Mouse (Mus musculus) forebrain, embryonic 10.5 days (tissue): Measurements from ENCODE around the gene Lamc1. TPM values are rescaled to one million over a fixed set of nuclear protein-coding genes. Genes with fewer than 3 reads are reported as not detected.
A peak's percentile ranks its signal among the peaks of the same experiment; 100 is the strongest.

ENCODE experiments used
- DNase-seq: peaks from one replicate; pipeline ENCODE4 v3.0.0-alpha.2; 2017; ENCODE audit warnings: low spot score; ENCODE audit errors: extremely low spot score
- H3K27ac ChIP-seq: fragments of 300-500 bp; sonication (generic); 2 replicates; pipeline ENCODE4 v1.5.1; 2016; ENCODE audit warnings: mild to moderate bottlenecking
- H3K27me3 ChIP-seq: fragments of 300-500 bp; sonication (generic); 2 replicates; pipeline ENCODE4 v1.6.1; 2016; ENCODE audit warnings: mild to moderate bottlenecking; ENCODE audit not compliant: poor library complexity, severe bottlenecking
- H3K36me3 ChIP-seq: fragments of 300-500 bp; sonication (generic); replicated peaks from 2 replicates; pipeline ENCODE4 v1.6.1; 2016; ENCODE audit warnings: mild to moderate bottlenecking, moderate library complexity
- H3K4me1 ChIP-seq: fragments of 300-500 bp; sonication (generic); 2 replicates; pipeline ENCODE4 v1.6.1; 2016
- H3K4me3 ChIP-seq: fragments of 300-500 bp; sonication (generic); 2 replicates; pipeline ENCODE4 v1.5.1; 2016; ENCODE audit warnings: mild to moderate bottlenecking, moderate library complexity
- H3K9me3 ChIP-seq: fragments of 300-500 bp; sonication (generic); 2 replicates; pipeline ENCODE4 v1.6.1; 2016; ENCODE audit warnings: mild to moderate bottlenecking, moderate library complexity
- WGBS: fragments of 180-500 bp; shearing (Covaris S2); methylation state at CpG from one replicate; pipeline ENCODE4 v1.1.7; 2016; 5-methylcytosine and 5-hydroxymethylcytosine counted together
- polyA plus RNA-seq: library from polyadenylated mRNA; unstranded; fragments of >200 nt; fragmentation: Nextera tagmentation; extraction: Ambion mirVana; gene quantifications from 2 replicates; pipeline ENCODE4 v1.2.1, GENCODE M21; 2016

Gene Lamc1
- polyA plus RNA-seq, 1 experiment from 2014 or later: 23.3 TPM

- H3K36me3 ChIP-seq: no peaks in the 10 kb centered on the region
- H3K9me3 ChIP-seq: no peaks in the 10 kb centered on the region
- H3K4me1 ChIP-seq: peaks cover 36% of the 10 kb centered on the region
- H3K4me3 ChIP-seq: no peak overlapping the region
- DNase-seq: no peak
- no peaks in the 10 kb centered on the region for H3K27me3 ChIP-seq
- H3K27ac ChIP-seq: no peak overlapping the region
- WGBS: 93% methylated on average over 7 of the region's 7 CpGs
Measured at GRCm38 (mm10) chr1:153267730-153268129, 64.9 kb downstream of the Lamc1 start.

- no peak for DNase-seq
- WGBS: 67% methylated on average over 5 of the region's 5 CpGs
- Histone ChIP-seq H3K27ac (no peak overlapping the region), H3K36me3 (peaks cover 7% of the 10 kb centered on the region), H3K4me1 (peaks cover 32% of the 10 kb centered on the region), H3K9me3 (no peaks in the 10 kb centered on the region), H3K4me3 (no peak overlapping the region), H3K27me3 (no peaks in the 10 kb centered on the region)
Measured at GRCm38 (mm10) chr1:153266891-153267290, 65.7 kb downstream of the Lamc1 start.

- peak overlapping the region; percentile 36 for H3K27ac ChIP-seq
- WGBS: 74% methylated on average over 7 of the region's 7 CpGs
- peaks cover 32% of the 10 kb centered on the region for H3K4me1 ChIP-seq
- no peak overlapping the region for H3K4me3 ChIP-seq
- no peak for DNase-seq
- no peaks in the 10 kb centered on the region for H3K9me3 ChIP-seq
- H3K36me3 ChIP-seq: peaks cover 17% of the 10 kb centered on the region
- no peaks in the 10 kb centered on the region for H3K27me3 ChIP-seq
Measured at GRCm38 (mm10) chr1:153265579-153265978, 67.0 kb downstream of the Lamc1 start.

GRCm38 (mm10) chr1:153265066-153265465, 67.5 kb downstream of the Lamc1 start:
- Histone ChIP-seq H3K9me3 (no peaks in the 10 kb centered on the region), H3K36me3 (peaks cover 17% of the 10 kb centered on the region), H3K4me3 (no peak overlapping the region), H3K27me3 (no peaks in the 10 kb centered on the region), H3K4me1 (peaks cover 33% of the 10 kb centered on the region), H3K27ac (peak overlapping the region; percentile 36)
- 55% methylated on average over 7 of the region's 7 CpGs for WGBS
- DNase-seq: no peak

- H3K4me1 ChIP-seq: peaks cover 11% of the 10 kb centered on the region
- WGBS: 72% methylated on average over 5 of the region's 5 CpGs
- H3K27ac ChIP-seq: no peak overlapping the region
- H3K27me3 ChIP-seq: no peaks in the 10 kb centered on the region
- H3K36me3 ChIP-seq: peaks cover 32% of the 10 kb centered on the region
- H3K4me3 ChIP-seq: no peak overlapping the region
- no peak for DNase-seq
- no peaks in the 10 kb centered on the region for H3K9me3 ChIP-seq
Measured at GRCm38 (mm10) chr1:153259752-153260300, 72.8 kb downstream of the Lamc1 start.

- Histone ChIP-seq H3K4me3 (no peak overlapping the region), H3K27ac (no peak overlapping the region), H3K9me3 (peaks cover 7% of the 10 kb centered on the region; the same call in 1 of the 2 replicates), H3K4me1 (no peaks in the 10 kb centered on the region), H3K36me3 (peaks cover 65% of the 10 kb centered on the region), H3K27me3 (no peaks in the 10 kb centered on the region)
- no peak for DNase-seq
- WGBS: 89% methylated on average over 4 of the region's 4 CpGs
Measured at GRCm38 (mm10) chr1:153252540-153253210, 79.9 kb downstream of the Lamc1 start.

- H3K27me3 ChIP-seq: no peaks in the 10 kb centered on the region
- H3K36me3 ChIP-seq: peaks cover 70% of the 10 kb centered on the region
- H3K9me3 ChIP-seq: peaks cover 7% of the 10 kb centered on the region; the same call in 1 of the 2 replicates
- no peaks in the 10 kb centered on the region for H3K4me1 ChIP-seq
- H3K4me3 ChIP-seq: no peak overlapping the region
- no peak overlapping the region for H3K27ac ChIP-seq
- 94% methylated on average over 12 of the region's 12 CpGs for WGBS
- no peak for DNase-seq
Measured at GRCm38 (mm10) chr1:153251590-153252206, 80.9 kb downstream of the Lamc1 start.

- H3K9me3 ChIP-seq: no peaks in the 10 kb centered on the region
- H3K27ac ChIP-seq: no peak overlapping the region
- 0 out of 2 replicates have a peak, but pooled peaks cover 7% of the 10 kb centered on the region for H3K4me1 ChIP-seq
- 91% methylated on average over 7 of the region's 7 CpGs for whole genome bisulfite sequencing
- H3K36me3 ChIP-seq: peaks cover 89% of the 10 kb centered on the region
- no peaks in the 10 kb centered on the region for H3K27me3 ChIP-seq
- DNase-seq: no peak
- H3K4me3 ChIP-seq: no peak overlapping the region
Measured at GRCm38 (mm10) chr1:153241346-153241745, 91.2 kb downstream of the Lamc1 start.

- Histone ChIP-seq H3K27me3 (no peaks in the 10 kb centered on the region), H3K9me3 (no peaks in the 10 kb centered on the region), H3K36me3 (peaks cover 74% of the 10 kb centered on the region), H3K27ac (no peak overlapping the region), H3K4me3 (no peak overlapping the region), H3K4me1 (no peaks in the 10 kb centered on the region)
- 90% methylated on average over 4 of the region's 4 CpGs for WGBS
- no peak for DNase-seq
Measured at GRCm38 (mm10) chr1:153235576-153235975, 97.0 kb downstream of the Lamc1 start.

- Histone ChIP-seq H3K4me3 (no peak overlapping the region), H3K36me3 (peaks cover 85% of the 10 kb centered on the region), H3K27ac (no peak overlapping the region), H3K27me3 (no peaks in the 10 kb centered on the region), H3K4me1 (no peaks in the 10 kb centered on the region), H3K9me3 (no peaks in the 10 kb centered on the region)
- 94% methylated on average over 9 of the region's 9 CpGs for WGBS
- no peak for DNase-seq
Measured at GRCm38 (mm10) chr1:153231681-153232080, 100.9 kb downstream of the Lamc1 start.

- 86% methylated on average over 4 of the region's 4 CpGs for WGBS
- H3K4me3 ChIP-seq: no peak overlapping the region
- H3K27me3 ChIP-seq: no peaks in the 10 kb centered on the region
- H3K4me1 ChIP-seq: no peaks in the 10 kb centered on the region
- H3K27ac ChIP-seq: no peak overlapping the region
- no peaks in the 10 kb centered on the region for H3K9me3 ChIP-seq
- DNase-seq: no peak
- peaks cover 82% of the 10 kb centered on the region for H3K36me3 ChIP-seq
Measured at GRCm38 (mm10) chr1:153227916-153228315, 104.7 kb downstream of the Lamc1 start.

GRCm38 (mm10) chr1:153227096-153227495, 105.5 kb downstream of the Lamc1 start:
- DNase-seq: no peak
- Histone ChIP-seq H3K27me3 (no peaks in the 10 kb centered on the region), H3K36me3 (peaks cover 83% of the 10 kb centered on the region)

More at GRCm38 (mm10) chr1:153227096-153227495, 105.5 kb downstream of the Lamc1 start:
- Histone ChIP-seq H3K4me3 (no peak overlapping the region), H3K27ac (no peak overlapping the region), H3K4me1 (no peaks in the 10 kb centered on the region), H3K9me3 (no peaks in the 10 kb centered on the region)
- 93% methylated on average over 8 of the region's 8 CpGs for WGBS
